Comparison of ENCODE assay signal across 10 mouse cellular contexts in genomic region chr1:76491187-76491586, GRCm38 (mm10).
DNase-seq lines count a peak whose midpoint lies in the region; ATAC-seq and TF ChIP-seq lines count a peak whose summit lies in the region.
"Had no signal": no experiment of that assay in that cellular context is flagged by ENCODE, and none has a peak within 500 bp of the region (broad histone marks: within the 10 kb centered on the region; RNA-seq: fewer than 3 reads in every experiment).

No protein-coding gene starts in this region.

- no peaks in the 10 kb centered on the region for H3K4me1 ChIP-seq in kidney, postnatal 0 days (replicated peaks; ENCODE audit: insufficient read depth, low read length)
- peaks cover 3% of the 10 kb centered on the region; the same call in 1 of the 2 replicates for H3K4me1 ChIP-seq in kidney, embryonic 16.5 days (ENCODE audit: insufficient read depth, low read length)
- H3K4me1 ChIP-seq in embryonic facial prominence, embryonic 11.5 days (ENCODE audit: control insufficient read depth, insufficient read depth, low read length): no peaks in the 10 kb centered on the region
- peaks cover 2% of the 10 kb centered on the region; the same call in 1 of the 2 replicates for H3K4me1 ChIP-seq in midbrain, postnatal 0 days (ENCODE audit: insufficient read depth, low read length)

- WGBS in kidney, postnatal 0 days: 56% methylated on average over 4 of the region's 4 CpGs
- 49% methylated on average over 4 of the region's 4 CpGs for WGBS in kidney, embryonic 16.5 days
- 50% methylated on average over 4 of the region's 4 CpGs for WGBS in embryonic facial prominence, embryonic 11.5 days
- 13% methylated on average over 4 of the region's 4 CpGs for WGBS in midbrain, postnatal 0 days

- no peaks in the 10 kb centered on the region for H3K36me3 ChIP-seq in kidney, postnatal 0 days (ENCODE audit: insufficient read depth, low read length)
- no peaks in the 10 kb centered on the region for H3K36me3 ChIP-seq in kidney, embryonic 16.5 days (ENCODE audit: insufficient read depth, low read length)
- H3K36me3 ChIP-seq in embryonic facial prominence, embryonic 11.5 days (replicated peaks; ENCODE audit: control insufficient read depth, insufficient read depth, low read depth, low read length): no peaks in the 10 kb centered on the region
- no peaks in the 10 kb centered on the region for H3K36me3 ChIP-seq in midbrain, postnatal 0 days (ENCODE audit: insufficient read depth, low read length)

- H3K4me2 ChIP-seq in kidney, postnatal 0 days (ENCODE audit: low read length): 0 out of 2 replicates have a peak overlapping the region, but pooled peaks have one; percentile 10
- H3K4me2 ChIP-seq in kidney, embryonic 16.5 days (replicated peaks; ENCODE audit: low read depth, low read length): no peak overlapping the region
- H3K4me2 ChIP-seq in embryonic facial prominence, embryonic 11.5 days (ENCODE audit: low read depth, low read length): no peak overlapping the region
- 0 out of 2 replicates have a peak overlapping the region, but pooled peaks have one; percentile 13 for H3K4me2 ChIP-seq in midbrain, postnatal 0 days (ENCODE audit: low read depth, low read length, poor library complexity, severe bottlenecking)

- TF ChIP-seq CTCF in kidney, postnatal 0 days (IDR thresholded peaks at IDR 0.05; ENCODE audit: low read depth): no peak
- TF ChIP-seq CTCF in midbrain, postnatal 0 days (IDR thresholded peaks at IDR 0.05): no peak

- no peaks in the 10 kb centered on the region for H3K9me3 ChIP-seq in kidney, postnatal 0 days (replicated peaks; ENCODE audit: low read length)
- no peaks in the 10 kb centered on the region for H3K9me3 ChIP-seq in kidney, embryonic 16.5 days (ENCODE audit: low read length)
- H3K9me3 ChIP-seq in embryonic facial prominence, embryonic 11.5 days (replicated peaks; ENCODE audit: control insufficient read depth, low read length): no peaks in the 10 kb centered on the region
- H3K9me3 ChIP-seq in midbrain, postnatal 0 days (ENCODE audit: low read length): no peaks in the 10 kb centered on the region

- DNase-seq in kidney, postnatal 0 days (ENCODE audit: low spot score): no peak
- peak; percentile 22 for DNase-seq in embryonic facial prominence, embryonic 11.5 days (ENCODE audit: low spot score)
- DNase-seq in frontal cortex, postnatal 36 days (ENCODE audit: low spot score in 2 of 2): peak; percentile 48 to 66
- peak; percentile 47 for DNase-seq in midbrain, postnatal 0 days (ENCODE audit: low spot score)
- DNase-seq in urinary bladder, postnatal 25 days (ENCODE audit: low spot score): no peak
- DNase-seq in thymus, postnatal 14 days: no peak
- DNase-seq: gastrocnemius, postnatal 14 days; kidney, adult 11 months had no signal

- no peak overlapping the region for H3K4me3 ChIP-seq in kidney, postnatal 0 days (replicated peaks; ENCODE audit: low read depth, low read length)
- no peak overlapping the region for H3K4me3 ChIP-seq in kidney, embryonic 16.5 days (ENCODE audit: low read length)
- H3K4me3 ChIP-seq in embryonic facial prominence, embryonic 11.5 days (ENCODE audit: low read depth, low read length): no peak overlapping the region
- no peak overlapping the region for H3K4me3 ChIP-seq in midbrain, postnatal 0 days (ENCODE audit: low read depth, low read length)

- no peaks in the 10 kb centered on the region for H3K27me3 ChIP-seq in kidney, postnatal 0 days (ENCODE audit: insufficient read depth, low read length)
- H3K27me3 ChIP-seq in kidney, embryonic 16.5 days (ENCODE audit: insufficient read depth, low read length): no peaks in the 10 kb centered on the region
- H3K27me3 ChIP-seq in embryonic facial prominence, embryonic 11.5 days (ENCODE audit: control insufficient read depth, insufficient read depth, low read length): no peaks in the 10 kb centered on the region
- H3K27me3 ChIP-seq in midbrain, postnatal 0 days (ENCODE audit: insufficient read depth, low read length): no peaks in the 10 kb centered on the region

- H3K9ac ChIP-seq in kidney, postnatal 0 days (ENCODE audit: low read depth, low read length): no peak overlapping the region
- no peak overlapping the region for H3K9ac ChIP-seq in kidney, embryonic 16.5 days (replicated peaks; ENCODE audit: low read length)
- no peak overlapping the region for H3K9ac ChIP-seq in embryonic facial prominence, embryonic 11.5 days (replicated peaks; ENCODE audit: low read length)
- H3K9ac ChIP-seq in midbrain, postnatal 0 days (replicated peaks; ENCODE audit: low read length, poor library complexity, severe bottlenecking): no peak overlapping the region

- no peak overlapping the region for H3K27ac ChIP-seq in kidney, postnatal 0 days
- H3K27ac ChIP-seq in kidney, embryonic 16.5 days (ENCODE audit: low read length): no peak overlapping the region
- no peak overlapping the region for H3K27ac ChIP-seq in embryonic facial prominence, embryonic 11.5 days (replicated peaks; ENCODE audit: low read depth, low read length)
- H3K27ac ChIP-seq in midbrain, postnatal 0 days (ENCODE audit: low read depth, low read length): peak overlapping the region; percentile 12; the same call in 1 of the 2 replicates

- ATAC-seq in kidney, postnatal 0 days (replicated peaks; ENCODE audit: low FRiP score, low read depth): no peak
- ATAC-seq in kidney, embryonic 16.5 days (ENCODE audit: low FRiP score, low TSS enrichment): no peak
- no peak for ATAC-seq in embryonic facial prominence, embryonic 11.5 days (replicated peaks; ENCODE audit: insufficient number of reproducible peaks, low FRiP score, low TSS enrichment, low read depth)
- ATAC-seq in midbrain, postnatal 0 days (ENCODE audit: low FRiP score): no peak
- no peak for ATAC-seq in cerebellum, adult (ENCODE audit: insufficient number of reproducible peaks, low FRiP score, low TSS enrichment)

Comparison
In these comparisons a context has a peak if more than half of its experiments do, and no peak if none do; other contexts are left out.
1. H3K4me2 ChIP-seq: peak in kidney, postnatal 0 days (single experiment) and midbrain, postnatal 0 days (single experiment); none in kidney, embryonic 16.5 days (single experiment) and embryonic facial prominence, embryonic 11.5 days (single experiment).
2. DNase-seq: peak in embryonic facial prominence, embryonic 11.5 days (single experiment), frontal cortex, postnatal 36 days (2 of 2) and midbrain, postnatal 0 days (single experiment); none in kidney, postnatal 0 days (single experiment), urinary bladder, postnatal 25 days (single experiment) and thymus, postnatal 14 days (single experiment).